Mouse (Mus musculus) kidney, adult 2 months (tissue): ENCODE measurements around the gene Ldb1.

Experiments used
- CTCF ChIP-seq: fragments of 200-500 bp; conservative IDR thresholded peaks from 2 replicates; pipeline ENCODE4 v1.5.1; 2011; ENCODE audit warnings: low read depth, mild to moderate bottlenecking, control low read depth, low read length, moderate library complexity, mixed read lengths; ENCODE audit not compliant: insufficient read depth, insufficient read length
- POLR2A ChIP-seq: fragments of 200-500 bp; IDR thresholded peaks from one replicate; pipeline ENCODE4 v1.6.1; 2011; ENCODE audit warnings: low read depth, low read length, control low read depth

- no peak for TF ChIP-seq CTCF
- no peak for TF ChIP-seq POLR2A
Measured at GRCm38 (mm10) chr19:46037243-46037924, 7.6 kb downstream of the Ldb1 start.
